Mouse (Mus musculus): ENCODE measurements around the gene Gjd3.

DNA sequence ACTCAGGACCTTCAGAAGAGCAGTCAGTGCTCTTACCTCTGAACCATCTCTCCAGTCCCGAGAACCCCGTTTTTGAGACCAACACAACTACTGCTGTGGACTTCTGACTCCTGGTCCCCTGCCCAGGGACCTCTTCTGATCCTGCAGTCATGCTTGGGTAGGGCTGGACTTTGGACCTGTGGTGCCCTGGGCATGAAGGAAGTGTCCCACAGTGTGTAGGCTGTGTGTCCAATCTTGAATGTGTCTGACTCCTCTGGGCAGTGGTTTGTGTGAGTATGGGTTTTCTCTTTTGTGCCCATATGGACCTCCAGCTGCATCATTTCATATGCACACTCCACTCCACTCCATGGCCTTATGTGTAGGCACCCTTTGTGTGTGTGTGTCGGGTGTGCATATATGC lies 47.7 kb downstream of the Gjd3 start:
- TF ChIP-seq CTCF (conservative IDR thresholded peaks at IDR 0.05; ENCODE audit: low read length) = no peak
- no peak for TF ChIP-seq NANOG (IDR thresholded peaks at IDR 0.05; ENCODE audit: borderline replicate concordance, low read length)
